Mouse (Mus musculus): Measurements from ENCODE around the gene Btg4. TPM values are rescaled to one million over a fixed set of nuclear protein-coding genes. Genes with fewer than 3 reads are reported as not detected.

Gene Btg4
- polyA plus RNA-seq, 1 experiment from 2014 or later: not detected

GRCm38 (mm10) chr9:51144218-51144617 is 83.5 kb downstream of the Btg4 start:
- no peak for ATAC-seq (replicated peaks)
- Histone ChIP-seq H3K9ac (replicated peaks) (no peak overlapping the region), H3K36me3 (no peaks in the 10 kb centered on the region), H3K4me2 (replicated peaks) (no peak overlapping the region), H3K4me1 (peaks cover 11% of the 10 kb centered on the region), H3K27me3 (no peaks in the 10 kb centered on the region), H3K4me3 (no peak overlapping the region), H3K27ac (replicated peaks) (no peak overlapping the region), H3K9me3 (no peaks in the 10 kb centered on the region)
- 75% methylated on average over 6 of the region's 6 CpGs for WGBS

GRCm38 (mm10) chr9:51146496-51146895 is 85.8 kb downstream of the Btg4 start:
- no peaks in the 10 kb centered on the region for H3K36me3 ChIP-seq
- peaks cover 11% of the 10 kb centered on the region for H3K4me1 ChIP-seq
- H3K9me3 ChIP-seq: no peaks in the 10 kb centered on the region
- 57% methylated on average over 4 of the region's 4 CpGs for WGBS
- no peak overlapping the region for H3K27ac ChIP-seq (replicated peaks)
- no peak overlapping the region for H3K9ac ChIP-seq (replicated peaks)
- no peak overlapping the region for H3K4me3 ChIP-seq
- no peak overlapping the region for H3K4me2 ChIP-seq (replicated peaks)
- H3K27me3 ChIP-seq: no peaks in the 10 kb centered on the region
- no peak for ATAC-seq (replicated peaks)

GRCm38 (mm10) chr9:51147294-51147693 is 86.6 kb downstream of the Btg4 start:
- WGBS: 88% methylated on average over 5 of the region's 5 CpGs
- no peak for ATAC-seq (replicated peaks)
- no peak overlapping the region for H3K27ac ChIP-seq (replicated peaks)
- no peak overlapping the region for H3K4me3 ChIP-seq
- H3K9ac ChIP-seq (replicated peaks): no peak overlapping the region
- no peaks in the 10 kb centered on the region for H3K27me3 ChIP-seq
- H3K4me2 ChIP-seq (replicated peaks): no peak overlapping the region
- no peaks in the 10 kb centered on the region for H3K36me3 ChIP-seq
- H3K4me1 ChIP-seq: peaks cover 11% of the 10 kb centered on the region
- H3K9me3 ChIP-seq: no peaks in the 10 kb centered on the region

- H3K36me3 ChIP-seq: no peaks in the 10 kb centered on the region
- H3K9ac ChIP-seq (replicated peaks): no peak overlapping the region
- H3K27ac ChIP-seq (replicated peaks): no peak overlapping the region
- no peaks in the 10 kb centered on the region for H3K27me3 ChIP-seq
- H3K4me3 ChIP-seq: no peak overlapping the region
- H3K4me1 ChIP-seq: peaks cover 2% of the 10 kb centered on the region; the same call in 1 of the 2 replicates
- peak; percentile 69 for ATAC-seq (replicated peaks)
- H3K4me2 ChIP-seq (replicated peaks): no peak overlapping the region
- WGBS: 15% methylated on average over 13 of the region's 13 CpGs
- no peaks in the 10 kb centered on the region for H3K9me3 ChIP-seq
Measured at GRCm38 (mm10) chr9:51152079-51152752, 91.5 kb downstream of the Btg4 start.

GRCm38 (mm10) chr9:51161771-51162388 is 101.2 kb downstream of the Btg4 start:
- WGBS: 24% methylated on average over 4 of the region's 4 CpGs
- Histone ChIP-seq H3K9ac (replicated peaks) (no peak overlapping the region), H3K27me3 (0 out of 2 replicates have a peak, but pooled peaks cover 2% of the 10 kb centered on the region), H3K4me2 (replicated peaks) (no peak overlapping the region), H3K27ac (replicated peaks) (no peak overlapping the region), H3K9me3 (no peaks in the 10 kb centered on the region), H3K36me3 (no peaks in the 10 kb centered on the region), H3K4me3 (no peak overlapping the region), H3K4me1 (0 out of 2 replicates have a peak, but pooled peaks cover 3% of the 10 kb centered on the region)
- ATAC-seq (replicated peaks): peak; percentile 86

- 83% methylated on average over 5 of the region's 5 CpGs for WGBS
- no peak overlapping the region for H3K4me3 ChIP-seq
- no peaks in the 10 kb centered on the region for H3K36me3 ChIP-seq
- H3K27me3 ChIP-seq: 0 out of 2 replicates have a peak, but pooled peaks cover 2% of the 10 kb centered on the region
- no peaks in the 10 kb centered on the region for H3K9me3 ChIP-seq
- ATAC-seq (replicated peaks): no peak
- H3K9ac ChIP-seq (replicated peaks): no peak overlapping the region
- no peak overlapping the region for H3K27ac ChIP-seq (replicated peaks)
- 0 out of 2 replicates have a peak, but pooled peaks cover 3% of the 10 kb centered on the region for H3K4me1 ChIP-seq
- H3K4me2 ChIP-seq (replicated peaks): no peak overlapping the region
Measured at GRCm38 (mm10) chr9:51163989-51164388, 103.3 kb downstream of the Btg4 start.

GRCm38 (mm10) chr9:51165312-51166180 is 104.8 kb downstream of the Btg4 start, which contains the start of gene Gm32742:
Gene Gm32742, minus strand, starts transcription at chr9:51165517.
- H3K4me1 ChIP-seq: 0 out of 2 replicates have a peak, but pooled peaks cover 3% of the 10 kb centered on the region
- no peak within 1 kb of the TSS for H3K27ac ChIP-seq (replicated peaks)
- H3K4me3 ChIP-seq: no peak within 1 kb of the TSS
- WGBS: 47% methylated on average over 6 of the region's 6 CpGs
- H3K36me3 ChIP-seq: no peaks in the 10 kb centered on the region
- no peaks in the 10 kb centered on the region for H3K9me3 ChIP-seq
- no peaks in the 10 kb centered on the region for H3K27me3 ChIP-seq
- no peak for ATAC-seq (replicated peaks)
- no peak within 1 kb of the TSS for H3K9ac ChIP-seq (replicated peaks)
- no peak within 1 kb of the TSS for H3K4me2 ChIP-seq (replicated peaks)

- no peaks in the 10 kb centered on the region for H3K27me3 ChIP-seq
- no peak overlapping the region for H3K4me3 ChIP-seq
- no peak overlapping the region for H3K9ac ChIP-seq (replicated peaks)
- H3K4me1 ChIP-seq: 0 out of 2 replicates have a peak, but pooled peaks cover 3% of the 10 kb centered on the region
- H3K9me3 ChIP-seq: no peaks in the 10 kb centered on the region
- no peak overlapping the region for H3K4me2 ChIP-seq (replicated peaks)
- no peak overlapping the region for H3K27ac ChIP-seq (replicated peaks)
- no peak for ATAC-seq (replicated peaks)
- 45% methylated on average over 11 of the region's 11 CpGs for WGBS
- no peaks in the 10 kb centered on the region for H3K36me3 ChIP-seq
Measured at GRCm38 (mm10) chr9:51167954-51168353, 107.3 kb downstream of the Btg4 start.

- H3K4me3 ChIP-seq: no peak overlapping the region
- no peak overlapping the region for H3K4me2 ChIP-seq (replicated peaks)
- no peaks in the 10 kb centered on the region for H3K27me3 ChIP-seq
- ATAC-seq (replicated peaks): no peak
- no peaks in the 10 kb centered on the region for H3K9me3 ChIP-seq
- no peak overlapping the region for H3K9ac ChIP-seq (replicated peaks)
- 0 out of 2 replicates have a peak, but pooled peaks cover 3% of the 10 kb centered on the region for H3K4me1 ChIP-seq
- H3K27ac ChIP-seq (replicated peaks): no peak overlapping the region
- WGBS: 48% methylated on average over 5 of the region's 5 CpGs
- no peaks in the 10 kb centered on the region for H3K36me3 ChIP-seq
Measured at GRCm38 (mm10) chr9:51168698-51169097, 108.0 kb downstream of the Btg4 start.

- no peak for ATAC-seq (replicated peaks)
- Histone ChIP-seq H3K4me3 (no peak overlapping the region), H3K9me3 (no peaks in the 10 kb centered on the region), H3K36me3 (no peaks in the 10 kb centered on the region), H3K9ac (replicated peaks) (no peak overlapping the region), H3K27ac (replicated peaks) (no peak overlapping the region), H3K27me3 (no peaks in the 10 kb centered on the region), H3K4me2 (replicated peaks) (no peak overlapping the region), H3K4me1 (0 out of 2 replicates have a peak, but pooled peaks cover 3% of the 10 kb centered on the region)
- 93% methylated on average over 7 of the region's 7 CpGs for WGBS
Measured at GRCm38 (mm10) chr9:51169133-51169532, 108.4 kb downstream of the Btg4 start.

All from forebrain, embryonic 15.5 days (tissue).